Mouse (Mus musculus) myocyte (in vitro differentiated cells): Measurements from ENCODE around the gene Slc35f3. TPM values are rescaled to one million over a fixed set of nuclear protein-coding genes. Genes with fewer than 3 reads are reported as not detected.
A peak's percentile ranks its signal among the peaks of the same experiment; 100 is the strongest.
"Not testable (repeated sequence)": the region's sequence is repeated elsewhere in the genome, so short reads cannot be mapped to it uniquely, and the experiment has no call there.

Experiments
- H3K27me3 ChIP-seq: one replicate; pipeline ENCODE4 v1.6.1; 2011; ENCODE audit not compliant: control insufficient read depth, insufficient read depth, insufficient read length
- H3K36me3 ChIP-seq: one replicate; pipeline ENCODE4 v1.6.1; 2011; ENCODE audit not compliant: control insufficient read depth, insufficient read depth
- H3K4me2 ChIP-seq: one replicate; pipeline ENCODE4 v1.6.1; 2011; ENCODE audit warnings: low read depth, control low read depth
- H3K4me3 ChIP-seq: one replicate; pipeline ENCODE4 v1.5.1; 2011; ENCODE audit warnings: mild to moderate bottlenecking, control low read depth, moderate library complexity
- H3K79me2 ChIP-seq: one replicate; pipeline ENCODE4 v1.6.1; 2011; ENCODE audit not compliant: control insufficient read depth, insufficient read depth
- H3ac ChIP-seq: one replicate; pipeline ENCODE4 v1.6.1; 2011; ENCODE audit not compliant: control insufficient read depth, insufficient read length
- CEBPB ChIP-seq: IDR thresholded peaks from 2 replicates; pipeline ENCODE4 v1.6.1; 2011; ENCODE audit warnings: mild to moderate bottlenecking, moderate library complexity; ENCODE audit not compliant: poor library complexity, insufficient read depth, severe bottlenecking
- E2F4 ChIP-seq: IDR thresholded peaks from one replicate; pipeline ENCODE4 v1.6.1; 2011; ENCODE audit warnings: mild to moderate bottlenecking, control low read depth, moderate library complexity; ENCODE audit not compliant: insufficient read depth
- MAX ChIP-seq: IDR thresholded peaks from one replicate; pipeline ENCODE4 v1.6.1; 2011; ENCODE audit warnings: low read depth, mild to moderate bottlenecking, control low read depth
- MYOD1 ChIP-seq, 3 experiments: IDR thresholded peaks; one replicate each; pipeline ENCODE4 v1.6.1; 2011; ENCODE audit warnings: control low read depth in 2 of 3, low read depth in 2 of 3, mild to moderate bottlenecking in 2 of 3, moderate library complexity in 1 of 3; ENCODE audit not compliant: insufficient read length in 2 of 3, control insufficient read depth in 1 of 3
- MYOG ChIP-seq, 3 experiments: IDR thresholded peaks; one replicate each; pipeline ENCODE4 v1.6.1; 2011; ENCODE audit warnings: control low read depth in 2 of 3, low read depth in 2 of 3, mild to moderate bottlenecking in 2 of 3; ENCODE audit not compliant: insufficient read length in 2 of 3, control insufficient read depth in 1 of 3, insufficient read depth in 1 of 3
- POLR2A ChIP-seq: IDR thresholded peaks from one replicate; pipeline ENCODE4 v1.6.1; 2011; ENCODE audit warnings: low read depth, mild to moderate bottlenecking, control low read depth, moderate library complexity; ENCODE audit not compliant: insufficient read length
- POLR2AphosphoS2 ChIP-seq: IDR thresholded peaks from one replicate; pipeline ENCODE4 v1.6.1; 2011; ENCODE audit warnings: low read depth, control low read depth; ENCODE audit not compliant: insufficient read length
- REST ChIP-seq: IDR thresholded peaks from one replicate; pipeline ENCODE4 v1.6.1; 2011; ENCODE audit warnings: mild to moderate bottlenecking, control low read depth, moderate library complexity; ENCODE audit not compliant: insufficient read depth, insufficient read length
- SRF ChIP-seq: IDR thresholded peaks from one replicate; pipeline ENCODE4 v1.6.1; 2011; ENCODE audit warnings: low read depth; ENCODE audit not compliant: control insufficient read depth, insufficient read length
- TCF12 ChIP-seq: IDR thresholded peaks from one replicate; pipeline ENCODE4 v1.6.1; 2011; ENCODE audit warnings: mild to moderate bottlenecking, control low read depth; ENCODE audit not compliant: poor library complexity, insufficient read depth, severe bottlenecking
- USF1 ChIP-seq: IDR thresholded peaks from one replicate; pipeline ENCODE4 v1.6.1; 2011; ENCODE audit warnings: low read depth, mild to moderate bottlenecking, control low read depth, moderate library complexity
- polyA plus RNA-seq: library from polyadenylated mRNA; unstranded; fragments of >200 nt; fragmentation: generic; extraction: Trizol; gene quantifications from one replicate; pipeline ENCODE4 v1.2.1, GENCODE M21; 2012; ENCODE audit warnings: missing spikeins

The Slc35f3 gene
- polyA plus RNA-seq, 1 experiment = 0.02 TPM

- TF ChIP-seq REST = no peak
- H3K4me2 ChIP-seq = no peak overlapping the region
- H3K79me2 ChIP-seq = no peaks in the 10 kb centered on the region
- no peak overlapping the region for H3ac ChIP-seq
- no peak overlapping the region for H3K4me3 ChIP-seq
- H3K36me3 ChIP-seq = no peaks in the 10 kb centered on the region
- H3K27me3 ChIP-seq = peaks cover 19% of the 10 kb centered on the region
Observed at GRCm38 (mm10) chr8:126398349-126398748, 100.0 kb downstream of the Slc35f3 start.

- TF ChIP-seq REST = peak; percentile 79
- not testable (repeated sequence) for H3K36me3 ChIP-seq, H3K4me2 ChIP-seq, H3K79me2 ChIP-seq, H3K4me3 ChIP-seq, H3K27me3 ChIP-seq, H3ac ChIP-seq
Observed at GRCm38 (mm10) chr8:126404550-126404949, 106.2 kb downstream of the Slc35f3 start.

GRCm38 (mm10) chr8:126405030-126405429 lies 106.7 kb downstream of the Slc35f3 start:
- Histone ChIP-seq H3ac (no peak overlapping the region), H3K36me3 (no peaks in the 10 kb centered on the region), H3K4me2 (no peak overlapping the region), H3K27me3 (peaks cover 5% of the 10 kb centered on the region), H3K4me3 (no peak overlapping the region), H3K79me2 (no peaks in the 10 kb centered on the region)
- TF ChIP-seq SRF (no peak), TCF12 (no peak), POLR2A (no peak), POLR2AphosphoS2 (no peak), E2F4 (no peak), USF1 (no peak), MYOG (IDR thresholded peaks at IDR 0.05; ENCODE audit: control insufficient read depth in 1 of 3, insufficient read depth in 1 of 3, insufficient read length in 2 of 3, low read depth in 2 of 3) (no peak), REST (no peak), CEBPB (no peak), MAX (no peak), MYOD1 (IDR thresholded peaks at IDR 0.05; ENCODE audit: control insufficient read depth in 1 of 3, insufficient read length in 2 of 3, low read depth in 2 of 3) (no peak)

- Histone ChIP-seq H3K79me2 (peaks cover 7% of the 10 kb centered on the region), H3K27me3 (no peaks in the 10 kb centered on the region), H3K4me2 (no peak overlapping the region), H3K36me3 (peaks cover 10% of the 10 kb centered on the region), H3K4me3 (no peak overlapping the region), H3ac (no peak overlapping the region)
- TF ChIP-seq MYOD1 (IDR thresholded peaks at IDR 0.05; ENCODE audit: control insufficient read depth in 1 of 3, insufficient read length in 2 of 3, low read depth in 2 of 3) (no peak), E2F4 (no peak)
Observed at GRCm38 (mm10) chr8:126420834-126421233, 122.5 kb downstream of the Slc35f3 start.

GRCm38 (mm10) chr8:126422174-126422919 lies 124.0 kb downstream of the Slc35f3 start, which contains the start of gene Coa6:
Gene Coa6 (plus strand): TSS chr8:126422515.
- Histone ChIP-seq H3K36me3 (peaks cover 20% of the 10 kb centered on the region), H3ac (peak within 1 kb of the TSS; percentile 73), H3K79me2 (peaks cover 7% of the 10 kb centered on the region), H3K27me3 (no peaks in the 10 kb centered on the region), H3K4me3 (peak within 1 kb of the TSS; percentile 81), H3K4me2 (peak within 1 kb of the TSS; percentile 77)
- TF ChIP-seq POLR2A (peak; percentile 69), E2F4 (peak; percentile 36), POLR2AphosphoS2 (peak; percentile 74), MYOD1 (IDR thresholded peaks at IDR 0.05; ENCODE audit: control insufficient read depth in 1 of 3, insufficient read length in 2 of 3, low read depth in 2 of 3) (peak in 1 of 3 experiments; percentile 46), TCF12 (no peak)

GRCm38 (mm10) chr8:126422920-126423300 lies 124.6 kb downstream of the Slc35f3 start:
- peaks cover 20% of the 10 kb centered on the region for H3K36me3 ChIP-seq
- no peak for TF ChIP-seq CEBPB
- TF ChIP-seq TCF12 = no peak
- no peak for TF ChIP-seq MYOD1 (IDR thresholded peaks at IDR 0.05; ENCODE audit: control insufficient read depth in 1 of 3, insufficient read length in 2 of 3, low read depth in 2 of 3)
- TF ChIP-seq MYOG (IDR thresholded peaks at IDR 0.05; ENCODE audit: control insufficient read depth in 1 of 3, insufficient read depth in 1 of 3, insufficient read length in 2 of 3, low read depth in 2 of 3) = no peak
- no peaks in the 10 kb centered on the region for H3K27me3 ChIP-seq
- peaks cover 7% of the 10 kb centered on the region for H3K79me2 ChIP-seq
- H3K4me3 ChIP-seq = peak overlapping the region; percentile 81
- H3K4me2 ChIP-seq = peak overlapping the region; percentile 77
- peak overlapping the region; percentile 73 for H3ac ChIP-seq
